Mouse (Mus musculus) CD4-positive helper T cell, adult 2 months (primary cell): ENCODE measurements around the gene Ap4s1.
A peak's percentile ranks its signal among the peaks of the same experiment; 100 is the strongest.
"Not testable (repeated sequence)": the region's sequence is repeated elsewhere in the genome, so short reads cannot be mapped to it uniquely, and the experiment has no call there.

Experiments
- DNase-seq: peaks from one replicate; pipeline ENCODE4 v3.0.0-alpha.2; 2012; ENCODE audit warnings: low read depth, missing footprints, low spot score

Gene Ap4s1

GRCm38 (mm10) chr12:51690893-51691844, at the start of gene Ap4s1:
Gene Ap4s1, plus strand, starts transcription at chr12:51691033.
- DNase-seq, result peak; percentile 85

GRCm38 (mm10) chr12:51641871-51642270, 49.0 kb upstream of the Ap4s1 start:
- DNase-seq, result peak; percentile 51

GRCm38 (mm10) chr12:51649401-51649800, 41.4 kb upstream of the Ap4s1 start:
- DNase-seq, result not testable (repeated sequence)

GRCm38 (mm10) chr12:51655944-51656465, 34.8 kb upstream of the Ap4s1 start:
- no peak for DNase-seq

- DNase-seq, result no peak
Observed at GRCm38 (mm10) chr12:51663011-51663410, 27.8 kb upstream of the Ap4s1 start.

GRCm38 (mm10) chr12:51663908-51664307, 26.9 kb upstream of the Ap4s1 start:
- DNase-seq, result no peak

GRCm38 (mm10) chr12:51666708-51667430, 24.0 kb upstream of the Ap4s1 start:
- DNase-seq, result peak; percentile 40

- DNase-seq, result no peak
Observed at GRCm38 (mm10) chr12:51671231-51671891, 19.5 kb upstream of the Ap4s1 start.

GRCm38 (mm10) chr12:51673270-51673669, 17.6 kb upstream of the Ap4s1 start:
- DNase-seq, result no peak

GRCm38 (mm10) chr12:51676442-51676841, 14.4 kb upstream of the Ap4s1 start:
- no peak for DNase-seq

GRCm38 (mm10) chr12:51678844-51679243, 12.0 kb upstream of the Ap4s1 start:
- no peak for DNase-seq

GRCm38 (mm10) chr12:51688546-51688945, 2.3 kb upstream of the Ap4s1 start:
- no peak for DNase-seq

- peak; percentile 96 for DNase-seq
Observed at GRCm38 (mm10) chr12:51691845-51692632, 1.2 kb downstream of the Ap4s1 start, which contains the start of gene Strn3. Gene Strn3, minus strand, starts transcription at chr12:51691897.

GRCm38 (mm10) chr12:51692870-51693269, 2.0 kb downstream of the Ap4s1 start:
- DNase-seq, result not testable (repeated sequence)

GRCm38 (mm10) chr12:51693419-51693818, 2.6 kb downstream of the Ap4s1 start:
- no peak for DNase-seq

GRCm38 (mm10) chr12:51694096-51694495, 3.3 kb downstream of the Ap4s1 start:
- no peak for DNase-seq

GRCm38 (mm10) chr12:51694966-51695365, 4.1 kb downstream of the Ap4s1 start:
- DNase-seq, result no peak

GRCm38 (mm10) chr12:51696157-51696556, 5.3 kb downstream of the Ap4s1 start:
- DNase-seq, result no peak

GRCm38 (mm10) chr12:51699623-51700393, 9.0 kb downstream of the Ap4s1 start:
- no peak for DNase-seq

GRCm38 (mm10) chr12:51701723-51702122, 10.9 kb downstream of the Ap4s1 start:
- peak; percentile 35 for DNase-seq
